Mouse (Mus musculus) hindbrain, embryonic 12.5 days (tissue): ENCODE measurements around the gene Depdc5. TPM values are rescaled to one million over a fixed set of nuclear protein-coding genes. Genes with fewer than 3 reads are reported as not detected.
"Not testable (repeated sequence)": the region's sequence is repeated elsewhere in the genome, so short reads cannot be mapped to it uniquely, and the experiment has no call there.

Experiments
- ATAC-seq: fragments of 200-750 bp; cut with Nextera tagmentation; 2 replicates; pipeline ENCODE4 v1.8.0; 2017; ENCODE audit warnings: moderate TSS enrichment; ENCODE audit not compliant: low FRiP score
- H3K27ac ChIP-seq: fragments of 300-500 bp; sonication (generic); 2 replicates; pipeline ENCODE4 v1.5.1; 2016; ENCODE audit warnings: mild to moderate bottlenecking
- H3K27me3 ChIP-seq: fragments of 300-500 bp; sonication (generic); 2 replicates; pipeline ENCODE4 v1.6.1; 2016; ENCODE audit warnings: mild to moderate bottlenecking
- H3K36me3 ChIP-seq: fragments of 300-500 bp; sonication (generic); 2 replicates; pipeline ENCODE4 v1.6.1; 2016; ENCODE audit warnings: mild to moderate bottlenecking
- H3K4me1 ChIP-seq: fragments of 300-500 bp; sonication (generic); 2 replicates; pipeline ENCODE4 v1.6.1; 2016
- H3K4me2 ChIP-seq: fragments of 300-500 bp; sonication (generic); replicated peaks from 2 replicates; pipeline ENCODE4 v1.6.1; 2016; ENCODE audit warnings: mild to moderate bottlenecking
- H3K4me3 ChIP-seq: fragments of 300-500 bp; sonication (generic); 2 replicates; pipeline ENCODE4 v1.5.1; 2016; ENCODE audit warnings: mild to moderate bottlenecking
- H3K9ac ChIP-seq: fragments of 300-500 bp; sonication (generic); 2 replicates; pipeline ENCODE4 v1.6.1; 2016; ENCODE audit warnings: mild to moderate bottlenecking, moderate library complexity
- H3K9me3 ChIP-seq: fragments of 300-500 bp; sonication (generic); replicated peaks from 2 replicates; pipeline ENCODE4 v1.6.1; 2016; ENCODE audit warnings: mild to moderate bottlenecking
- WGBS: fragments of 180-500 bp; shearing (Covaris S2); methylation state at CpG from one replicate; pipeline ENCODE4 v1.1.7; 2016; 5-methylcytosine and 5-hydroxymethylcytosine counted together
- polyA plus RNA-seq: library from polyadenylated mRNA; unstranded; fragments of >200 nt; fragmentation: Nextera tagmentation; extraction: Ambion mirVana; gene quantifications from 2 replicates; pipeline ENCODE4 v1.2.1, GENCODE M21; 2016

Depdc5 gene
- polyA plus RNA-seq, 1 experiment from 2014 or later, result 40.3 TPM

- peak within 1 kb of the TSS; percentile 82 for H3K27ac ChIP-seq
Measured at GRCm38 (mm10) chr5:32853731-32854507, 9.6 kb upstream of the Depdc5 start, which contains the start of gene Prr14l. TSS of gene Prr14l (minus strand) at chr5:32854256.

GRCm38 (mm10) chr5:32854818-32855217 lies 8.7 kb upstream of the Depdc5 start:
- no peaks in the 10 kb centered on the region for H3K9me3 ChIP-seq
- H3K4me3 ChIP-seq, result no peak overlapping the region
- no peak overlapping the region for H3K9ac ChIP-seq
- H3K4me1 ChIP-seq, result peaks cover 23% of the 10 kb centered on the region
- 88% methylated on average over 4 of the region's 4 CpGs for WGBS
- H3K4me2 ChIP-seq, result no peak overlapping the region
- H3K36me3 ChIP-seq, result 0 out of 2 replicates have a peak, but pooled peaks cover 4% of the 10 kb centered on the region
- no peak for ATAC-seq
- peak overlapping the region; percentile 56; the same call in 1 of the 2 replicates for H3K27ac ChIP-seq
- H3K27me3 ChIP-seq, result no peaks in the 10 kb centered on the region

More at GRCm38 (mm10) chr5:32853731-32854507, 9.6 kb upstream of the Depdc5 start, which contains the start of gene Prr14l:
- Histone ChIP-seq H3K36me3 (0 out of 2 replicates have a peak, but pooled peaks cover 4% of the 10 kb centered on the region), H3K9ac (peak within 1 kb of the TSS; percentile 96), H3K4me1 (peaks cover 23% of the 10 kb centered on the region), H3K4me2 (peak within 1 kb of the TSS; percentile 73), H3K27me3 (no peaks in the 10 kb centered on the region), H3K4me3 (peak within 1 kb of the TSS; percentile 82), H3K9me3 (no peaks in the 10 kb centered on the region)
- under 1% methylated on average over 50 of the region's 51 CpGs for WGBS
- ATAC-seq, result peak; percentile 97

GRCm38 (mm10) chr5:32855274-32855673 lies 8.2 kb upstream of the Depdc5 start:
- not testable (repeated sequence) for H3K27ac ChIP-seq, H3K4me3 ChIP-seq, H3K4me2 ChIP-seq, H3K36me3 ChIP-seq, H3K9me3 ChIP-seq, H3K9ac ChIP-seq, H3K27me3 ChIP-seq, ATAC-seq
- peaks cover 23% of the 10 kb centered on the region for H3K4me1 ChIP-seq
- WGBS, result 93% methylated on average over 3 of the region's 3 CpGs

- 5% methylated on average over 6 of the region's 6 CpGs for WGBS
- peak overlapping the region; percentile 56 for H3K9ac ChIP-seq
- no peaks in the 10 kb centered on the region for H3K27me3 ChIP-seq
- H3K4me2 ChIP-seq, result peak overlapping the region; percentile 56
- no peak for ATAC-seq
- H3K4me3 ChIP-seq, result peak overlapping the region; percentile 44
- no peaks in the 10 kb centered on the region for H3K36me3 ChIP-seq
- H3K27ac ChIP-seq, result 0 out of 2 replicates have a peak overlapping the region, but pooled peaks have one; percentile 44
- H3K4me1 ChIP-seq, result peaks cover 8% of the 10 kb centered on the region
- no peaks in the 10 kb centered on the region for H3K9me3 ChIP-seq
Measured at GRCm38 (mm10) chr5:32857781-32858220, 5.7 kb upstream of the Depdc5 start.

- H3K27ac ChIP-seq, result no peak overlapping the region
- peaks cover 10% of the 10 kb centered on the region for H3K4me1 ChIP-seq
- H3K4me3 ChIP-seq, result no peak overlapping the region
- no peak overlapping the region for H3K4me2 ChIP-seq
- no peaks in the 10 kb centered on the region for H3K27me3 ChIP-seq
- H3K9ac ChIP-seq, result no peak overlapping the region
- H3K36me3 ChIP-seq, result no peaks in the 10 kb centered on the region
- no peaks in the 10 kb centered on the region for H3K9me3 ChIP-seq
- ATAC-seq, result no peak
- 90% methylated on average over 1 of the region's 1 CpGs for WGBS
Measured at GRCm38 (mm10) chr5:32861082-32861481, 2.4 kb upstream of the Depdc5 start.

GRCm38 (mm10) chr5:32862469-32863132 lies 900 bp upstream of the Depdc5 start:
- WGBS, result 77% methylated on average over 6 of the region's 6 CpGs
- H3K4me2 ChIP-seq, result peak overlapping the region; percentile 60; the same call in 1 of the 2 replicates
- H3K27me3 ChIP-seq, result no peaks in the 10 kb centered on the region
- H3K4me3 ChIP-seq, result no peak overlapping the region
- no peaks in the 10 kb centered on the region for H3K9me3 ChIP-seq
- peaks cover 8% of the 10 kb centered on the region for H3K4me1 ChIP-seq
- ATAC-seq, result no peak
- peaks cover 2% of the 10 kb centered on the region; the same call in 1 of the 2 replicates for H3K36me3 ChIP-seq
- H3K27ac ChIP-seq, result no peak overlapping the region
- H3K9ac ChIP-seq, result no peak overlapping the region

GRCm38 (mm10) chr5:32869389-32870024 lies 6.0 kb downstream of the Depdc5 start:
- H3K9ac ChIP-seq, result no peak overlapping the region
- no peak overlapping the region for H3K4me3 ChIP-seq
- 96% methylated on average over 5 of the region's 5 CpGs for WGBS
- no peaks in the 10 kb centered on the region for H3K27me3 ChIP-seq
- no peak overlapping the region for H3K27ac ChIP-seq
- peaks cover 51% of the 10 kb centered on the region for H3K36me3 ChIP-seq
- H3K4me1 ChIP-seq, result peaks cover 3% of the 10 kb centered on the region
- no peak overlapping the region for H3K4me2 ChIP-seq
- H3K9me3 ChIP-seq, result no peaks in the 10 kb centered on the region
- ATAC-seq, result no peak

- Histone ChIP-seq H3K27me3 (no peaks in the 10 kb centered on the region), H3K9ac (no peak overlapping the region), H3K4me2 (no peak overlapping the region), H3K9me3 (no peaks in the 10 kb centered on the region), H3K27ac (no peak overlapping the region), H3K36me3 (peaks cover 69% of the 10 kb centered on the region), H3K4me3 (no peak overlapping the region), H3K4me1 (no peaks in the 10 kb centered on the region)
- no peak for ATAC-seq
- WGBS, result 93% methylated on average over 5 of the region's 5 CpGs
Measured at GRCm38 (mm10) chr5:32872346-32872745, 8.8 kb downstream of the Depdc5 start.

GRCm38 (mm10) chr5:32886739-32887138 lies 23.2 kb downstream of the Depdc5 start:
- 76% methylated on average over 3 of the region's 3 CpGs for WGBS

GRCm38 (mm10) chr5:32907496-32907895 lies 44.0 kb downstream of the Depdc5 start:
- no peak for ATAC-seq
- 38% methylated on average over 1 of the region's 1 CpGs for WGBS

More at GRCm38 (mm10) chr5:32886739-32887138, 23.2 kb downstream of the Depdc5 start:
- Histone ChIP-seq H3K36me3 (peaks cover 69% of the 10 kb centered on the region), H3K4me1 (no peaks in the 10 kb centered on the region), H3K27ac (no peak overlapping the region), H3K4me2 (no peak overlapping the region), H3K9me3 (no peaks in the 10 kb centered on the region), H3K9ac (no peak overlapping the region), H3K27me3 (no peaks in the 10 kb centered on the region), H3K4me3 (no peak overlapping the region)
- ATAC-seq, result no peak

GRCm38 (mm10) chr5:32914071-32914470 lies 50.6 kb downstream of the Depdc5 start:
- Histone ChIP-seq H3K4me3 (no peak overlapping the region), H3K9me3 (no peaks in the 10 kb centered on the region), H3K9ac (no peak overlapping the region), H3K4me2 (no peak overlapping the region), H3K4me1 (no peaks in the 10 kb centered on the region), H3K27me3 (no peaks in the 10 kb centered on the region), H3K36me3 (peaks cover 49% of the 10 kb centered on the region), H3K27ac (no peak overlapping the region)
- ATAC-seq, result no peak
- WGBS, result 86% methylated on average over 3 of the region's 3 CpGs

More at GRCm38 (mm10) chr5:32907496-32907895, 44.0 kb downstream of the Depdc5 start:
- H3K9ac ChIP-seq, result no peak overlapping the region
- H3K4me3 ChIP-seq, result no peak overlapping the region
- peaks cover 41% of the 10 kb centered on the region for H3K36me3 ChIP-seq
- no peak overlapping the region for H3K4me2 ChIP-seq
- H3K9me3 ChIP-seq, result no peaks in the 10 kb centered on the region
- H3K27ac ChIP-seq, result no peak overlapping the region
- no peaks in the 10 kb centered on the region for H3K27me3 ChIP-seq
- no peaks in the 10 kb centered on the region for H3K4me1 ChIP-seq

- H3K27ac ChIP-seq, H3K4me3 ChIP-seq, H3K9me3 ChIP-seq, H3K9ac ChIP-seq, H3K4me2 ChIP-seq, ATAC-seq, H3K4me1 ChIP-seq, H3K27me3 ChIP-seq: not testable (repeated sequence)
- WGBS, result 93% methylated on average over 2 of the region's 2 CpGs
- peaks cover 48% of the 10 kb centered on the region for H3K36me3 ChIP-seq
Measured at GRCm38 (mm10) chr5:32919281-32919680, 55.8 kb downstream of the Depdc5 start.
